Mouse (Mus musculus) monocyte, adult 5-6 weeks (primary cell): ENCODE measurements around the gene Bhlhe41. TPM values are rescaled to one million over a fixed set of nuclear protein-coding genes. Genes with fewer than 3 reads are reported as not detected.

Experiments
- ATAC-seq: fragments of 153-309, 156-312 bp; replicated peaks from 2 replicates; pipeline ENCODE4 v1.8.0; 2017; ENCODE audit warnings: mild to moderate bottlenecking; ENCODE audit not compliant: low TSS enrichment, insufficient number of reproducible peaks, severe bottlenecking, poor library complexity, low FRiP score
- total RNA-seq: library from RNA; stranded (forward); fragments of 200-1000, 200-491, 200-594 nt; gene quantifications from 3 replicates; pipeline ENCODE4 v1.2.3, GENCODE M21; 2017

Bhlhe41 gene
- total RNA-seq, 1 experiment from 2014 or later = 9.1 TPM

GRCm38 (mm10) chr6:145876986-145877735 is 11.8 kb upstream of the Bhlhe41 start:
- ATAC-seq = no peak

- ATAC-seq = no peak
These were observed 8.0 kb upstream of the Bhlhe41 start for GRCm38 (mm10) chr6:145873354-145873753.

GRCm38 (mm10) chr6:145872010-145872409 is 6.7 kb upstream of the Bhlhe41 start:
- ATAC-seq = no peak

- no peak for ATAC-seq
These were observed 5.6 kb upstream of the Bhlhe41 start for GRCm38 (mm10) chr6:145870991-145871390.

- no peak for ATAC-seq
These were observed 1.8 kb upstream of the Bhlhe41 start for GRCm38 (mm10) chr6:145867111-145867510.

- ATAC-seq = no peak
These were observed 811 bp upstream of the Bhlhe41 start for GRCm38 (mm10) chr6:145865886-145866851.

- ATAC-seq = no peak
These were observed 1.2 kb downstream of the Bhlhe41 start for GRCm38 (mm10) chr6:145864171-145864570.

- no peak for ATAC-seq
These were observed 2.0 kb downstream of the Bhlhe41 start for GRCm38 (mm10) chr6:145863065-145863971.

GRCm38 (mm10) chr6:145862739-145863064 is 2.7 kb downstream of the Bhlhe41 start:
- ATAC-seq = no peak

- ATAC-seq = no peak
These were observed 3.0 kb downstream of the Bhlhe41 start for GRCm38 (mm10) chr6:145862321-145862720.

- no peak for ATAC-seq
These were observed 3.7 kb downstream of the Bhlhe41 start for GRCm38 (mm10) chr6:145861462-145862227.

- ATAC-seq = peak; percentile 44; the same call in 1 of the 2 replicates
These were observed 5.0 kb downstream of the Bhlhe41 start for GRCm38 (mm10) chr6:145860350-145860749.

- ATAC-seq = no peak
These were observed 6.9 kb downstream of the Bhlhe41 start for GRCm38 (mm10) chr6:145858414-145858813.

- no peak for ATAC-seq
These were observed 7.9 kb downstream of the Bhlhe41 start for GRCm38 (mm10) chr6:145857428-145857827.

GRCm38 (mm10) chr6:145855720-145856551 is 9.4 kb downstream of the Bhlhe41 start:
- ATAC-seq = peak; percentile 24; the same call in 1 of the 2 replicates

- ATAC-seq = no peak
These were observed 10.6 kb downstream of the Bhlhe41 start for GRCm38 (mm10) chr6:145854756-145855155.

- ATAC-seq = no peak
These were observed 11.8 kb downstream of the Bhlhe41 start for GRCm38 (mm10) chr6:145853356-145854079.
